Mouse (Mus musculus) forelimb bud, embryonic 11.5 days (tissue): ENCODE measurements around the gene Ttn.
"Not testable (repeated sequence)": the region's sequence is repeated elsewhere in the genome, so short reads cannot be mapped to it uniquely, and the experiment has no call there.

Experiments
- DNase-seq: peaks from one replicate; pipeline ENCODE4 v3.0.0-alpha.2; 2012; ENCODE audit warnings: low read depth, low spot score

Gene Ttn

DNA sequence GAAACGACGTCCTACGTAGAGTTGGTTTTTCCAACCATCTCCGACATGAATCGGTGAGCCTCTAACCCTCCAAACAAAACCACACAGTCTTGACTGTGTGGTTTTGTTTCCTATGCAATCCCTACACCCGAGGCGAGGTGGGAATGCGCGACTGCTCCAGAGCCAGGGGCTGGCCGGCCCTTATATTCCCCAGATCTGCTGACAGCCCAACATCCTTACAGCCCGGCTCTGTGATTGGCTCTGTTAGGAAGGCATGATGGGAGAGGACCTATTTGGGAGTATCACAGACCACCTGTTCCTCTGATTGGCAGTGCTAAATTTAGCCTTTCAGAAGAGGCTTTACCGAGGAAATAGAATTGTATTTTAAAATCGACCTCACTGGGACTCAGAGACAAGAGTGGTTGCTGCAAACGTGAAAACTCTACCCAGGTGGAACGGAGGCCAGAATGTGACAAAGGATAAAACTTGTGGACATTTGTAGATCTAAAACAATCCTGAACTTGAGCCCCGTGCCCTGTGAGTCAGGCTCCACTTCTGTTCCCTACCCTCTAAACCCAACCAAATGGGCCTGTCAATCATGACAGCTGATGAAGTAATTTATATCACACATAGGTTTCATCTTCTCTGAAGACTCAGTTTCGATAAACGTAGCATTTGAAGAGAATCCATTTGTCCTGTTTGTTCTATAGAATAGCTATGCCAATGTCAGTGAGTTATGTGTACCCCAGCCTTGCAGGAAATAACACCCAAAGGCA is at the start of gene Ttn:
Gene Ttn, minus strand, starts transcription at position 157 of the 755 bp plus-strand sequence.
- no peak for DNase-seq

DNA sequence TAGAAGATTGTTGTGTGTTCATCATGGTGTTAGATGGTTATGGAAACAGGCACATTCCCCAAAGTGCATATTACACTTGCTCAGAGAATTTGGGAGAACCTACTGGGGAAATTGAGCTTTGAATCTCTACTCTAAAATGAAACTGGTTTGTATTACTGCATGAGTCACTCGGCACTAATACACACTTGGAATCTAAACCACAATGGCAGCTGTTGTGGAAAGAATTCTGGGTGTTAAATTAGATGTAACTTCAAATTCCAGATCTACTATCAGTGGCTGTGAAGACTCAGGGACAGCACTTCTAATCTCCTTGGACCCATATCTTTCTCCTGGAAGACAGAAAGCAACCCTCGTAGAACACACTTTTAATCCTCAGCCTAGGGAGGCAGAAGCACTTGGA is 38.3 kb upstream of the Ttn start:
- DNase-seq = no peak

DNA sequence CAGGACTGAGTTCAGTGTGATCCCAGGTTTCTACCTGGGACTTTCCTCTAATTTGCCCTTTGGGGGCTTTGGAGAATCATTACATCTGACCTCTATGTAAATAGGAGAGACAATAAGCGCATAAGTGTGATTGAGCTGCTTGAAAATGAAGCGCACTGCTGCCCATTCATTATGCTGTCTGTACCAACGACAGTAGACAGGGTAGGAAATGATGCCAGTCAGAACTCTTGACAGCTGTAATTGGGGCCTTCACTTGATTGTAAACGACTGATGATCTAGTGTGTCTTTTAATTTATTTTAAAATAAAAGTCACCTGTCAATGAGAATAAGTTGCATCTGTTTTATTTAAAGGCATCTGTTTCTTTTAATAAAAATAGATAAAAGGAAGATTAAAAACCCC is 35.4 kb upstream of the Ttn start:
- DNase-seq = no peak

DNA sequence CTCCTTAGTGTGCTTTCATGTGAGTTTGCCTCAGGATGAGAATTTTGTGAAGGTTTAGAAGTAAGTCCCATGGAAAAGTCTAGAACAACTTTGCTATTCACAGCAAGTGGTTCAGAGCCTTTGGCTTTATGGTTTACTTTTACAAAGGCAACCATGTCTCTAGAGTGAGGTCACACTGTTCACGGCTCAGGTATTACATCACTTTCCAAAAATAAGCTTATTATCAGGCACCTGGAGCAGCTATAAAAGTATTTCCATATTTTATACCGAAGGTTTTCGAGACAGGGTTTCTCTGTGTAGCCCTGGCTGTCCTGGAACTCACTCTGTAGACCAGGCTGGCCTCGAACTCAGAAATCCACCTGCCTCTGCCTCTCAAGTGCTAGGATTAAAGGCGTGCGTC is 31.1 kb upstream of the Ttn start:
- DNase-seq = not testable (repeated sequence)

DNA sequence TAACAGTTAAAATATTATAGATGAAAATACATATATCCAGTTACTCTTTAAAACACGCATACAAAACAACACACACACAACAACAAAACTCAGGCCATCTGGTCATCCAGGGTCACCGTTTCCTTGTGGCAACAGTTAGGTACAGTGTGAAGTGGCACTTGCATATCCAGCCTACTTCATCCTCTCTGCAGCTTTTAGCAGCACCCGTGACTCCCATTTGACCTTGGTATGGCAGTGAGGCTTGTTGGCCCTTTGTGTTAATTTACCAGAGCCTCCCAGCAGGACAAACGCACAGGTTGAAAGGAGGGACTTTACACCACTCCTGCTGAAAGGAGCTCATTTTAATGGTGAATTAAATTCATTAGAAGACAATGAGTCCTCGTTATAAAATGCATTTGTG is 29.6 kb upstream of the Ttn start:
- DNase-seq = no peak

DNA sequence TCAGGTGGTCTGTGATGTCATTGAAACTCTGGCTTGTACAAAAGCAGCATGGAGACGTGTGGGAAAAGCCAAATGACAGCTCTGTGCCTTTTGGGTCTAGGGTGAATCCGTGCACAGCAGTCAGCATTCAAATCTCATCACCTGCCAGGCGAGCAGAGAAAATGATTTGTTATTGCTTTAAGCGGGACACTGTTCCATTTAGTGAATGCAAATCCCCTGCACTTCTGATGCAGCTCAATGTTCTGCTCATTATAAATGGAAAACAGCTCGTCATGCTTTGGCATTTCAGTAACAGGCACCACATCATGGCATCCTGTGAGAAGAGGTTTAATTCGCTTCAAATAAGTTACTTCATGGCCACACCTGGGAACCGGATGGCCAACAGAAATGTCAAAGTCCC is 24.7 kb upstream of the Ttn start:
- no peak for DNase-seq

DNA sequence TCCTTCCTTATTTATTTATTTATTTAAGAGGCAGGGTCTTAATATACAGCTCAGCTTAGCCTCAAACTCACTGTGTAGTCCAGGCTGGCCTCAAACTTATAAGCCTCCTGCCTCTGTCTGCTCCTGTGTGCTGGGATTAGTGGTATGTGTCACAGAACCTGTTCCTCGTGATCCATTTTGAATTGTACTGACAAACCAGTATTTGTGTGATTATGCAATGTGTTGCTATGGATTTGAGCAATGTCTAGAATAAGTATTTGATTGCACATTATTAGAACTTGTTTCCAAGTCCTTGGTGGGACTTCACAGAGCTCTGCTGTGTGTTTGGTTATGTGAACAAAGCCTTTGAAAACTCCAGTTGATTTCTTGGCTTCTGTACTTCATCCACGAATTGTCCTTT is 20.8 kb upstream of the Ttn start:
- DNase-seq = no peak

DNA sequence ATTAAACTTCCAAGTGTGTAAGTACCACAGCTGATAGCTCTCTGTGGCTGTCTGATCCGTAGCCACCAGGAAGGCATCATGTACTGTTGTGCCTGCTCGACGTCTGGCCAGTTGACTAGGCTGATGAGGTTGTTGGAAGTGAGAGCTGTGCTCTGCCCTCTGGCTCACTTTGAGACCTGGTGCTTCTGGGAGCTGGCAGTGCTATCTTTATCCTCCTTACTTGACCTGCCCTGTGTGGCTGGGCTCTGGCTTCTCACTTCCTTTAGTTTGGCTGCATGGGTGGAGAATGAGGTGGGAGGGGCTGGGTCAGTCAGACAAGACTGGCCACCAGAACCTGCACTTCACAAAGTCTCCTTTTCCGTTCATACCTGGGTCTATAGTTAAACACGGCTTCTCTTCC is 16.0 kb upstream of the Ttn start:
- DNase-seq = no peak

DNA sequence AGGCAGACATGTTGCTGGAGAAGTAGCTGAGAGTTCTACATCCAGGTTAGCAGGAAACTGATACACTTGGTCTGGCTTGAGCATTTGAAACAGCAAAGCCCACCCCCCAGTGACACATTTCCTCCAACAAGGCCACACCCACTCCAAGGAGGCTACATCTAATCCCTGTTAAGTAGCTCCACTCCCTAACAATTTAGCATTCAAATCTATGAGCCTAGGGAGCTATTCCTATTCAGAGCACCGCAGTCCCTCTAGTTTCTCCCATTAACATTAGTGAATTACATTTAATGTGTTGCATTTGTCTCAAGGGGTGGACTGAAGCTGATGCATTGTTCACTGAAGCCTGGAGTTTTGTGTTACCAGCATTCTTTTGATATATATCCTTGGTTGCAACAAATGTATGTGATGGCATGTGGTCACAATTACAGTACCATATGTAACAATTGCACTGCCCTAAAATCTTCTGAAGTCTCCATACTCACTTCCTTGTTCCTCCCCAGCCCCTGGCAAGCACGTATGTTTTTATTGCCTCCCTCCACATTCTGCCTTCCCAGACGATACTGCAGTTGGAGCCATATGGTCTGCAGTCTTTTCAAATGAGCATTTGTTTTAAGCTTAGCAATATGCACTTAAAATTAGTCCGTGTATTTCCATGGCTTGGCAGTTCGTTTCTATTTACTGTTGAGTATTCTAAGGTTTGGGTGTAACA is 10.3 kb upstream of the Ttn start:
- DNase-seq = peak; percentile 53

DNA sequence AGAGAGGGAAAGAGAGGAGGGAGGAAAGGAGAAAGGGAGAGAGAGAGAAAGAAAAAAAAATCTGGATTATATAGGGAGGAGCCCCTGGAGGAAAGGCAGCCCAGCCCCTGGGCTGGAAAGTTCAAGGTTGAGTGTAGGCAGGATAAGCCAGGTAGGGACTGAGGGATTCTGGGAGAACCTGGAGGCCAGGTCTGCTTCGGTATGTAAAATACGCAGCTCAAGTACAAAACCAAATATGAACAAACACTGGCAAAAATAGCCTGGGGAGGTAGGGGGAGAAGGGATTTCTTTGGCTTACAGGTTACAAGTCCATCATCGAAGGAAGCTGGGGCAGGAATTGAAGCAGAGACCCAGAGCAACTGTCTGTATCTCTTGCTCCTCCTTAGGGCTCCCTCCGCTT is 5.0 kb upstream of the Ttn start:
- no peak for DNase-seq

DNA sequence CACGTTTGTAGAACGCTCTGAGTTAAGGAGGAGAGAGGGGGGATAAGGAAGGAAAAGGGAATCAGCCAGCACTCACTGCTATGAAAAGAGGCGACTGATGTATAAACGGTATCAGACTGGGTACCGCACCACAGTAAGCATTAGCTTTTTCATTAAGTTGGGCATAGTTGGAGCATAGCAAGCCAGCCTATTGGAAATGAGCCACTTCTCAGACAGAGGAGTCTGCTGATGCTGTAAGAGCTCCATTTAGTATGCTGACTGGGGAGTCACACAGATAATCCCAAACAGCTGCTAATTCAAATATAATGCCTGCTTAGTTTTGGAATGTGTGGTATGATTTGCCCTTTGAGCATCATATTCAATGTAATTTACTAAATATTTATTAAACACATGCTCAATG is 2.0 kb upstream of the Ttn start:
- DNase-seq = no peak

DNA sequence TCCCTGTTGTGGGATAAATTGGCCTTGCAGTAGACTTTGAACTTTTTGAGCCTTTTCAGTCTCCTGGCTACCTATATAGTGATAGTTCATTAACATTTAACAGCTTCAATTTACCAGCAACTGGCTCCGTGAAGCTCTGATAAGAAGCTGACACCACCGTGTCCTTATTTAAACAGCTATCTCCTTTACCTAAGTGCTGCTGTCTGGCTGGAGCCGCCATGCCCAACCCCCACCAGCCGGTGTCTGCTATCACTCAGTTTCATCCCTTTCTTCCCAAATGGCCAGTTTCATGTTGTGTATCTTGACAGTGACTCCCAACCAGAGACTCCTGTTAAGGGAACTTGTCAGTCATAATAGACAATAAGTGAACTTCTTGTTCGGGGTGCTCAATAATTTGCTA is 1.3 kb upstream of the Ttn start:
- no peak for DNase-seq

DNA sequence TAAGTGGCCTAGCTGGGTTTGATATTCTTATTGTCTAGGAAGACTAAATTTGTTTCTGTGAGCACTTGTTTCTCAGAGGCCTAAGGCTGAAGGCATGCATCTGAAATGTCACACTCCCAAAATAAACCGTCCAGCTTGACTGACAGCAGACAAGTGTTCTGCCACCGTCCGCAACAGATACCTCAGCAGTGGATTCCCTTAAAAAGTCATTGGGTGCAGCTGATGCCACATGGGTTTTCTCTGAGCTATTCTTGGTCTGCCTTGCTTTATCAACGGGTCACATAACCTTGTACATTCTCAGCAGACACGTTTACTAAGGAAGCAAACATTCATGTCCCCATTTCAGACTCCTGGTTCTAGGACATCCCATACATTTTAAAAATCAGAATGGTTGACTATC is 630 bp downstream of the Ttn start:
- no peak for DNase-seq

DNA sequence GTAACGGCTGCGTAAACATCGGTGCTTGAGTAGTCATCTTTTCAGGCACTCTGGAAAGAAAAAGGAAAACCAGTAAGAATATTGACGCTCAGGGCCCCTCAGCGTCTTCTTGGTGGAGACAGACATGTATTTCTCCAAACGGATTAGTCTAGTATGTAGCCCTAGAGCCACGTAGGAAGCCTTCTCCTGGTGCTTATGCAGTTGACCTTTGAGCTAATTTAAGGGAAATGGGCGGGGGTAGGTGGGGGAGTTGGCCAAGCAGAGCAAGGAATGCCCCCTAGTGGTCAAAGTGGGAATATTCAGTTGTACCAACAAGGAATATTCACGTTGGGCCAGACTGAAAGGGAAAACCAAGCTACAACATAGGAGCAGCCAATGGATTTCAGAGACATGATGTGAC is 2.2 kb downstream of the Ttn start:
- DNase-seq = peak; percentile 61

DNA sequence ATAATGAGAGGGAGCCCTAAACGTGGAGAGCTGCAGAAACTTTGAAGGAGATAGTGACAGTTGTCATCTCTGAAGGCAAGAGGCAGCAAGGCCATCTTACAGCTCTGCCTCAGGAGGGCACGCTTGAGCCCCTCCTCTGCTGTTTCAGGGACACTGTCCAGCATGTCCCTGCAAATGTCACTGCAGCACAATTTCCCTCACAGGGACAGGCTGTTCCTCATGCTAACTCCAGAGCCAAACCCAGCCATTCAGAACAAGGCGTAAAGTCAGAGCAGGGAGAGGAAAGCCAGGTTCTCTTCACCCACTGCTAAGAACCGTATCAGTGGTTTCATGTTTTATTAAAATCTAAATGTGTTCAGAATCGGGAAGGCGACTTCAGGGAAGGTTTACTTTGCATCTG is 4.7 kb downstream of the Ttn start:
- DNase-seq = no peak

DNA sequence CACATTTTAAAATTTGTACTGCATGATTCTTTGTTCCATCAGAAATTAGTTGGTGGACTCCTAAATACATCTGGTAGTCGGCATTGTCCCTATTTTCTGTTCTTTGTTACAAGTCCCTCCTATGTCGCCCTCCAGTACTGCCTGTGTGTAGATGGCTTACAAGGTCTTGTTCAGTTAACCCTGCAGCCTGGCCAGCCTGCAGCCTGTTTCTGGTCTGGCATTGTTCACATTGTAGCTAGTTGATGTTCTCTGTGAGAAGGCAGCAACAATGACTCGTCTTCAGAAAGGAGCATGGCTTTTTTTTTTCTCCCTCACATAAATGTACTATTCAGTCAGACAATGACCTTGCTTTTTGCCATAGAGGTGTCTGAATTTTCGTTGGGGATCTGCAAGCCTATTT is 10.3 kb downstream of the Ttn start:
- no peak for DNase-seq

DNA sequence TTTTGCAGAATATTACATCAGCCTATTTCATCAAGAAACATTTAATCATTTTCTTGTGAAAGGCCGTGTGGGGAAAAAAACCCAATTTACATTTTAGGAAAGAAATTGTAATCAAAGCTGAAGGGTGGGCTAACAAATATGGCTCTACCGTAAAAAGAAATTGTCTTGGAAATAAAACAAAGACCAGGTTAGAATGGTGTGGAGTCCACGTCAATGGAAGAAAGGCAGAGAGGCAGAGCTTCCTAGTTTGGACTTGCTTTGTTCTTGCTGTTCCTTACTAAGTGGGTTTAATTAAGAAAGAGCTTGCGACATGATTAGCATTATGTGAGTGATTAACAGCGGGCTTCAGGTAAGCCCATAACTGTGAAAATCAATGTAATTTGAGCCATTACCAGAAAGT is 11.3 kb downstream of the Ttn start:
- DNase-seq = no peak

DNA sequence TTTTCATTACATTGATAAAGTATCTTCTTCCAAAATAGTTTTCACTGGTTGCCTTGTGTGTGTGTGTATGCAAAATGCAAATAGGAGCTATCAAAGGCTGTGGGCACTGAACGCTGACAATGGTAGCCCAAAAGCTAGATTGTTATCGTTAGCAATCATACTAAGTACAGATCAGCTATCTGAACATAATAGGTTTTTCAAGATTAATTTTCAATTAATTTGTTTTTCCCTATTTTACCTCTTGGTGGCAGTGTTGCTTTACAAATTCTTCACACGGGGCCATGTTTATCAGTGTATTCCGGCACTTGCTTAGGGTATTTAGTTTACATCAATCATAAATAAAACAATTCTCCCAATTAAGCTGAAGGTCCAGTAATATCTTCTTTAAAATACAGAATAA is 11.7 kb downstream of the Ttn start:
- DNase-seq = no peak

DNA sequence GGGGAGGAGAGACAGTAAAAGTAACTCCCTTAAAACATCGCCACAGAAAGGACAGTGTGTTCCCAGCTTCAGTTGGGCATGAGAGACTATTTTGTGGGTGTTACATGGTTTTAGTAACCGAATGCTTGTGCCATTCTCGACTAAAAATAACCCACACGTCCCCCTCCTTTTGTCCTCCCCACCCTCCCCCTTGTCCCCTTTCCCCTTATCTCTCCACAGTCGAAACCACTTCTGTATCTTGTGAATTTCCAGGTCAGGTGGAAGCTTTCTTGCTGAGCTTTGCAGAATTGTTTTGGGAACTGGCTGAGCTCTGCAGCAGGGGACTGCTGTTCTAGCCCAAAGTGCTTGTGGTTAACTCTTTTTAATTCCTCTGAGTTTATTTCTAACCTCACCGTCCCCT is 12.1 kb downstream of the Ttn start:
- DNase-seq = no peak

DNA sequence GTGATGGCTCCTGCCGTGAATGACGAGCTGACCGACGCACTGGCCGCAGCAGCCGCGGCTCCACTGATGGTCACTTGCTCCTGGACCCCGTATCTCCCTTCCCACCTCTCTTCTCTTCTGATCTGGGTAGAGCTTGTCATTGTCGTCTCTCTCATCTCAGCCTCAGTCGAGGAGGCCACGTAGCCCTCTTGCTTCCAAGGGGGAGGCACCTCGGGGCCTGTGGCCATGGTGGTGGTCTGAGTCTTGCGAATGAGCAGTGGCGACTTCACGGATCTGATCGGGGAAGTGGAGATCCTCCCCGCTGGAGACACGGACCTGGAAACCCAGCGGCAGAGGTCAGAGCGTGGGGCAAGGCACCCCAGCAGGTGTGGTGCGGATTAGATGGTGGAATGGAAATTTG is 12.7 kb downstream of the Ttn start:
- no peak for DNase-seq

DNA sequence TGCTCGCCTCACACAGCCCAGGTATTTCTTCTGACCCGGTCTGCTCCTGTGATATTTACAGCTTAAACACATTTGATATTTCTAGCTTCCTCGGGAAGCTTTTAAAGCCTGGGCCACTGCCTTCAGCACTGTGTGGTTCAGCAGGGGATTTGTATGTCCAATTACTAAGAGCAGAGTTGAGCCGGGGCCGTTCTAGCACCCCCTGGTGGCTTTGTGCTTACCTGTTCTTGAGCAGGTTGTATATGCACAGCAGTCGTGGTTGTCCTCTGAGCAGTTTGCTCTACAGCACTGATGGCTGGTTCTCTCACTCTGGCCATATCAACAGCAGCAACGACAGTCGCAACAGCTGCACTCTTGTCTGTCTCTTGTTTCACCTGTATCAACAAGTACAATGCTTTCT is 13.4 kb downstream of the Ttn start:
- peak; percentile 86 for DNase-seq

DNA sequence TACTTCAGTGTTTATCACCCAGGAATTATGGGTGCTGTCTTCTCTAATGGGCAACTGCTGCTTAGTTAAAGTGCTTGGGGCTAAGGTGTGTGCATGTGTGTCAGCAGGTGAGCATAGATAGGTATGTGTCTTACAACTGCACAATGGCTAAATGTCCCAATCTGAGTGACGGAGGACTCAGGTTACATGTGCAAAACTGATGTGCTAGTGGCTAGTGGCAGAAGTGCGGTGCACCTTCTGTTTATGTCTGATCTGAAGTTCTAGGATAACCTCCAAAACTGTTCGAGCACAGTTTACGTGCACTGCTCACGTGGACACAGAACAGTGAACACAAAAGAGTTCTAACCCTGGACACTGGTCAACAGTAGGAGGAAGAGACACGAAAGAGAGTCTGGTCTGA is 15.8 kb downstream of the Ttn start:
- no peak for DNase-seq

DNA sequence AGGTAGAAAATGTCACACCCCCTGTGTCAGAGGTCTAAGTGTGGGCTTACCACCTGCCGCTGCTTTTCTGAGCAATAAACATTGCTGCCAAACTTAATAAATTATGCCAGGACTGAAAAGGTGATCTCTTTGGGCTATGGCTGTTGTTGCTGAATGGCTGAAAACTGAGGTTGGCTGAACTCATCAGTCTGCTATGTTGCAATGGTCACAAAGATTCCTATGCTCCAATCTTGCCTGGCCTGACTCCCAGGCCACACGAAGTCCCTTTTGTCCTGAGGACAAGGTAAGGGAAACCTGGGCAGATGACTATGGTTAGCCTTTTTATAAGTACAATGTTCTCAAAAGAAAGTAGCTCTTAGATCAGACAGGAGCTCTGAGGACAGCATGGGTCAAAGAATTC is 16.3 kb downstream of the Ttn start:
- no peak for DNase-seq

DNA sequence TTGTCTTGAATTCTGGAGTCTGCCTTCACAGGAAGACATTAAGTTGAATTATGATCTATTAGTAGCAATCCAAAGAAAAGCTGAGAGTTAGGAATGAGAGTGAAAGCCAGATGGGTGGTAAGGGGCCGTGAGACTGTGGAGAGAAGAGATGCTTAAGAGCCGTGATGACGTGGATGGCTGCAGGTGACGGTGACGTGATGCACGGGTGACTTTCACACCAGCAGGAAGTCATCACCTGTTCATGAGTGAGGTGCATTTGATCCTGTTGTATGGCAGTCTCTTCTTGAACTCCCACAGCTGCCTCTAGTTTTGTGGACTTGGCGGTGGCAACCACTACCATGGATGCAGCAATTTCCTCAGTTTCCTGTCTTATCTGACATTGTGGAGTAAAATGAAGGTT is 16.8 kb downstream of the Ttn start:
- no peak for DNase-seq
